Mouse (Mus musculus) limb, embryonic 14.5 days (tissue): ENCODE results near the gene Oprm1. TPM values are rescaled to one million over a fixed set of nuclear protein-coding genes. Genes with fewer than 3 reads are reported as not detected.

Source experiments
- ATAC-seq: fragments of 200-750 bp; cut with Nextera tagmentation; 2 replicates; pipeline ENCODE4 v1.8.0; 2017; ENCODE audit warnings: low read depth, moderate number of reproducible peaks, moderate TSS enrichment; ENCODE audit not compliant: low FRiP score
- DNase-seq: peaks from one replicate; pipeline ENCODE4 v3.0.0-alpha.2; 2015; ENCODE audit warnings: low spot score
- H3K27ac ChIP-seq: fragments of 300-500 bp; sonication (generic); replicated peaks from 2 replicates; pipeline ENCODE4 v1.5.1; 2014; ENCODE audit warnings: low read depth, mild to moderate bottlenecking, low read length, moderate library complexity, mixed read lengths
- H3K27me3 ChIP-seq: fragments of 300-500 bp; sonication (generic); 2 replicates; pipeline ENCODE4 v1.6.1; 2014; ENCODE audit warnings: low read length, mixed read lengths; ENCODE audit not compliant: control insufficient read depth, insufficient read depth
- H3K36me3 ChIP-seq: fragments of 300-500 bp; sonication (generic); 2 replicates; pipeline ENCODE4 v1.6.1; 2014; ENCODE audit warnings: mild to moderate bottlenecking, low read length, moderate library complexity, mixed read lengths; ENCODE audit not compliant: control insufficient read depth, insufficient read depth
- H3K4me1 ChIP-seq: fragments of 300-500 bp; sonication (generic); 2 replicates; pipeline ENCODE4 v1.6.1; 2014; ENCODE audit warnings: antibody characterized with exemption, low read length, mixed read lengths; ENCODE audit not compliant: control insufficient read depth, insufficient read depth
- H3K4me2 ChIP-seq: fragments of 300-500 bp; sonication (generic); replicated peaks from 2 replicates; pipeline ENCODE4 v1.6.1; 2014; ENCODE audit warnings: low read depth, mild to moderate bottlenecking, low read length, moderate library complexity; ENCODE audit not compliant: severe bottlenecking
- H3K4me3 ChIP-seq: fragments of 300-500 bp; sonication (generic); replicated peaks from 2 replicates; pipeline ENCODE4 v1.5.1; 2014; ENCODE audit warnings: low read length
- H3K9ac ChIP-seq: fragments of 300-500 bp; sonication (generic); 2 replicates; pipeline ENCODE4 v1.6.1; 2014; ENCODE audit warnings: mild to moderate bottlenecking, low read depth, low read length, moderate library complexity; ENCODE audit not compliant: severe bottlenecking
- H3K9me3 ChIP-seq: fragments of 300-500 bp; sonication (generic); 2 replicates; pipeline ENCODE4 v1.6.1; 2016; ENCODE audit warnings: low read length; ENCODE audit not compliant: control insufficient read depth
- POLR2A ChIP-seq: fragments of 200-500 bp; IDR thresholded peaks from 2 replicates; pipeline ENCODE4 v1.8.0; 2012; ENCODE audit warnings: inconsistent platforms, mild to moderate bottlenecking, moderate library complexity, borderline replicate concordance; ENCODE audit not compliant: insufficient read depth, insufficient read length; ENCODE audit errors: extremely low read depth
- WGBS: fragments of 180-500 bp; shearing (Covaris S2); extraction: QIAGEN DNeasy Blood & Tissue Kit; methylation state at CpG from one replicate; pipeline ENCODE4 v1.1.7; 2014; 5-methylcytosine and 5-hydroxymethylcytosine counted together
- polyA plus RNA-seq, 2 experiments: library from polyadenylated mRNA; depleted of rRNA in 1 of 2; stranded (reverse) in 1 of 2; unstranded in 1 of 2; fragments of >200 nt; fragmentation: Nextera tagmentation in 1 of 2; extraction: Ambion mirVana in 1 of 2; gene quantifications; 2 replicates each; pipeline versions ENCODE4 v1.2.1 to v1.2.3; 2012 to 2014

Gene Oprm1
- polyA plus RNA-seq, 2 experiments = not detected

GRCm38 (mm10) chr10:6761287-6761811, 3.0 kb downstream of the Oprm1 start, which contains the start of gene Gm10945:
Gene Gm10945, minus strand, starts transcription at chr10:6761761.
- ATAC-seq (no peak), DNase-seq (no peak)
- no peaks in the 10 kb centered on the region for H3K27me3 ChIP-seq
- H3K4me1 ChIP-seq = no peaks in the 10 kb centered on the region
- H3K27ac ChIP-seq = no peak within 1 kb of the TSS
- no peak within 1 kb of the TSS for H3K4me2 ChIP-seq
- no peak for TF ChIP-seq POLR2A
- 92% methylated on average over 2 of the region's 2 CpGs for WGBS
- no peaks in the 10 kb centered on the region for H3K9me3 ChIP-seq
- no peaks in the 10 kb centered on the region for H3K36me3 ChIP-seq
- H3K4me3 ChIP-seq = no peak within 1 kb of the TSS
- no peak within 1 kb of the TSS for H3K9ac ChIP-seq

GRCm38 (mm10) chr10:6788517-6789237, 30.4 kb downstream of the Oprm1 start:
- ATAC-seq = peak; percentile 44; the same call in 1 of the 2 replicates
- no peaks in the 10 kb centered on the region for H3K4me1 ChIP-seq

GRCm38 (mm10) chr10:6790226-6790625, 31.9 kb downstream of the Oprm1 start:
- no peaks in the 10 kb centered on the region for H3K36me3 ChIP-seq
- no peak overlapping the region for H3K9ac ChIP-seq
- no peak overlapping the region for H3K4me3 ChIP-seq
- no peaks in the 10 kb centered on the region for H3K4me1 ChIP-seq
- no peak for ATAC-seq
- H3K4me2 ChIP-seq = no peak overlapping the region
- DNase-seq = no peak
- no peak for TF ChIP-seq POLR2A
- H3K27ac ChIP-seq = no peak overlapping the region
- H3K9me3 ChIP-seq = no peaks in the 10 kb centered on the region
- H3K27me3 ChIP-seq = no peaks in the 10 kb centered on the region

More at GRCm38 (mm10) chr10:6788517-6789237, 30.4 kb downstream of the Oprm1 start:
- Histone ChIP-seq H3K4me3 (no peak overlapping the region), H3K4me2 (no peak overlapping the region), H3K9ac (no peak overlapping the region), H3K27me3 (no peaks in the 10 kb centered on the region), H3K9me3 (no peaks in the 10 kb centered on the region), H3K27ac (no peak overlapping the region), H3K36me3 (no peaks in the 10 kb centered on the region)
- 3% methylated on average over 25 of the region's 25 CpGs for WGBS
- no peak for TF ChIP-seq POLR2A
- peak; percentile 78 for DNase-seq

- DNase-seq (no peak), ATAC-seq (no peak)
- Histone ChIP-seq H3K27me3 (no peaks in the 10 kb centered on the region), H3K4me2 (no peak overlapping the region), H3K4me3 (no peak overlapping the region), H3K9me3 (no peaks in the 10 kb centered on the region), H3K9ac (no peak overlapping the region), H3K4me1 (no peaks in the 10 kb centered on the region), H3K27ac (no peak overlapping the region), H3K36me3 (no peaks in the 10 kb centered on the region)
- TF ChIP-seq POLR2A = no peak
- WGBS = 55% methylated on average over 1 of the region's 1 CpGs
Observed at GRCm38 (mm10) chr10:6820626-6821025, 62.3 kb downstream of the Oprm1 start.

GRCm38 (mm10) chr10:6842225-6842624, 83.9 kb downstream of the Oprm1 start:
- no peak for TF ChIP-seq POLR2A
- Histone ChIP-seq H3K27me3 (no peaks in the 10 kb centered on the region), H3K4me3 (no peak overlapping the region), H3K36me3 (no peaks in the 10 kb centered on the region), H3K4me1 (no peaks in the 10 kb centered on the region), H3K9ac (no peak overlapping the region), H3K27ac (no peak overlapping the region), H3K4me2 (no peak overlapping the region), H3K9me3 (no peaks in the 10 kb centered on the region)
- DNase-seq = no peak
- WGBS = 73% methylated on average over 1 of the region's 1 CpGs
- ATAC-seq = no peak
